Mouse (Mus musculus) bone marrow macrophage, adult 2 months (primary cell): ENCODE data around the gene Fut9.

Experiments
- CTCF ChIP-seq: IDR thresholded peaks from 2 replicates; pipeline ENCODE4 v1.5.1; 2012; ENCODE audit warnings: low read depth, mild to moderate bottlenecking, low read length, moderate library complexity
- POLR2A ChIP-seq: IDR thresholded peaks from 2 replicates; pipeline ENCODE4 v1.6.1; 2012; ENCODE audit warnings: mild to moderate bottlenecking, low read depth, low read length, borderline replicate concordance

DNA sequence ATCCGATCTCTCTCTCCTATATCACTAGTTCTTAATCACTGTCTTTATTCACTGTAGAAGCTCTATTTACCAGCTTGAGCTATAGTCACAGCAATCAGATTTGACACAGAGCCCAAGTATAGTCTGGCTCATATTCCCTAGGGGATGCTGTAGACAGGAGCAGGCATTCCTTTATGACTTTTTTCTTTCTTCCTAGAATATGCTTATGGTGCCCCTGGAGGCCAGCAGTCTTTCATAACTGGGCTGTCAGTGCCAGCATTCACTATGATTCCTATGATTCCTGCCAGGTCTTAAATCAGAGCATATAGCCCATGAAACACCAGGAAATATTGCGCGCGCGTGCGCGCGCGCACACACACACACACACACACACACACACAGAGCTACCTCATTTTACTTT is 172.6 kb downstream of the Fut9 start:
- TF ChIP-seq POLR2A (no peak), CTCF (no peak)
